Mouse (Mus musculus): ENCODE data around the gene Lactbl1. TPM values are rescaled to one million over a fixed set of nuclear protein-coding genes. Genes with fewer than 3 reads are reported as not detected.

Gene Lactbl1
- total RNA-seq, 2 experiments from 2014 or later, result 0.12 TPM; not detected in 1

GRCm38 (mm10) chr4:136637563-136638229 lies 15.3 kb downstream of the Lactbl1 start:
- H3K27ac ChIP-seq, result peak overlapping the region; percentile 74
- peak overlapping the region; percentile 55 for H3K4me3 ChIP-seq
- no peak for TF ChIP-seq CTCF (IDR thresholded peaks at IDR 0.05)
- peak; percentile 78 to 83 for DNase-seq (ENCODE audit: extremely low spot score in 1 of 2, low spot score in 2 of 2)
- intact Hi-C loops (cut with DNase I), result no loop called here

DNA sequence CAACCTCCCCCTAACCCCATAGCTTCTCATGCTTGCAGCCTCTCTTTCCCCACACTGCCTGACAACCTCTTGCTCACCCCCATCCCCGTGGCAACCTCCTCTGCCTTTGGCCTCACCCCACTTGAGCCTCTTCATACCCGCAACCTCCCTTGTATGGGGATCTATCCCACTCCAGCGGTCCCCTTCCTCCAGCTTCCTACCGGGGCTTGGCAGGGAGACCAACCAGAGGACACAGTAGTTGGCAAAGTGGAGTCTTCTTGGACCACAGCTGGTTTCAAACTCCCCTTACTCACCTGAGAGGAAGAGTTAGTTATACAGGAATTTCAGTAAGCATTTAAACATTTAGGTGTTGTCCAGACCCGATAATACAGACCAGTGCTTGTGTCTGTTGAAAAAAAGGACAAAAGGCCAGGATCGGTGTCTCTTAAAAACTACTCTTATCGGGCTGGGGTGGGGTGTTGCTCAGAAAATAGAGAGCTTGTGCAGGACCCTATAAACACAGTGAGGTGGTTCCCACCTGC lies 15.9 kb downstream of the Lactbl1 start:
- H3K4me3 ChIP-seq, result no peak overlapping the region
- DNase-seq (ENCODE audit: extremely low spot score in 1 of 2, low spot score in 2 of 2), result no peak
- no peak overlapping the region for H3K27ac ChIP-seq
- intact Hi-C loops (cut with DNase I), result no loop called here
- no peak for TF ChIP-seq CTCF (IDR thresholded peaks at IDR 0.05)

- intact Hi-C loops (cut with DNase I), result no loop called here
- DNase-seq (ENCODE audit: extremely low spot score in 1 of 2, low spot score in 2 of 2), result no peak
- no peak overlapping the region for H3K4me3 ChIP-seq
- H3K27ac ChIP-seq, result no peak overlapping the region
- no peak for TF ChIP-seq CTCF (IDR thresholded peaks at IDR 0.05)
Measured at GRCm38 (mm10) chr4:136638890-136639289, 16.5 kb downstream of the Lactbl1 start.

DNA sequence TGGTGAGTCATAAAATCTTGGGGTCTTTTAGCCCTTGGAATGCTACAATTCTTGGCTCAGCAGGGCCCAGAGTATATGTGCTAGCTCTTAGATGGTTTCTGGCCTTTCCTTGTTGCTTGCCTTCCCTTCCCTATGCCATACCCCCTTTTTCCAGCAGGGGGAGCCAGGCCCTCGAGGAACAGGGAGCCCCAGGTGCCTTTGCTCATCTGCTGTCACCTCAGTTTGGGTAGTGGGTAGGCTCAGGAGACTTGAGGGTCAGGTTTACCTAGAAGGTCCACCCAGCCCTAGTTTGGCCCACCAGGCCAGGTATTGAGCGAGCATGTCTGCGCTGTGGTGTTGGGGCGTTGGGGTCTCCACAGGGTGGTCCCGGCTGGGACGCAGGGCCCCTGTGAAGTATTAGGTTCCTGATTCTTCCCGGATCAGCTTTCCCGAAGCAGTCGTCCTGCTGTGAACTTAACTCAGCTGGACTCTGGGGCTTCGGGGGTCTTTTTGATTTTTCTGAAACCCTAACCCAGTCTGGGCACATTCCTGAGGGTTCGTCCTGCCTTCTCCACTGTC lies 26.6 kb downstream of the Lactbl1 start:
- H3K27ac ChIP-seq, result no peak overlapping the region
- peak; percentile 96 for TF ChIP-seq CTCF (IDR thresholded peaks at IDR 0.05)
- intact Hi-C loops (cut with DNase I), result loop anchor here (5.0 kb wide), 1 partner anchor 423 kb away; no protein-coding TSS in a partner anchor
- DNase-seq (ENCODE audit: extremely low spot score in 1 of 2, low spot score in 2 of 2), result peak; percentile 82 to 91
- H3K4me3 ChIP-seq, result no peak overlapping the region

- no peak for TF ChIP-seq CTCF (IDR thresholded peaks at IDR 0.05)
- DNase-seq (ENCODE audit: extremely low spot score in 1 of 2, low spot score in 2 of 2), result no peak
- Histone ChIP-seq H3K27ac (no peak overlapping the region), H3K4me3 (no peak overlapping the region)
- intact Hi-C loops (cut with DNase I), result loop anchor here (5.0 to 10.0 kb wide), 3 partner anchors 328 to 655 kb away; no protein-coding TSS in a partner anchor
Measured at GRCm38 (mm10) chr4:136649480-136650196, 27.2 kb downstream of the Lactbl1 start.

DNA sequence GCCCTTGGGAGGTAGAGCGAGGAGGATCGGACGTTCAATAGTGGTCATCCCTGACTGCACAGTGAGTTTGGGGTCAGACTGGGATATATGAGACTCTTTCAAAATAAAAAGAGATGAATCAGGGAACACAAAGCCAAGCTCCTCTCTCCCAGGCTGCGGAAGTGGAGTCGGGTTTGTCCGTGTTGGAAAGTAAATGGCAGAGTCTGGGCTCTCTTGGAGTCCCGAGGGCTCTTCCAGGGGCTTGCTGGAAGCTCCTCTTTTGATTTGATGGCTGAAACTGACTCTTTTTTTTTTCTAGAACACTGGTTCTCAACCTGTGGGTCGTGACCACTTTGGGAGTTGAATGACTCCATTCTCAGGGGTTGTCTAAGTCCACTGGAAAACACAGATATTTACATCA lies 27.8 kb downstream of the Lactbl1 start:
- Histone ChIP-seq H3K27ac (no peak overlapping the region), H3K4me3 (no peak overlapping the region)
- intact Hi-C loops (cut with DNase I), result loop anchor here (5.0 to 10.0 kb wide), 2 partner anchors 327 to 655 kb away; no protein-coding TSS in a partner anchor
- no peak for TF ChIP-seq CTCF (IDR thresholded peaks at IDR 0.05)
- no peak for DNase-seq (ENCODE audit: extremely low spot score in 1 of 2, low spot score in 2 of 2)

DNA sequence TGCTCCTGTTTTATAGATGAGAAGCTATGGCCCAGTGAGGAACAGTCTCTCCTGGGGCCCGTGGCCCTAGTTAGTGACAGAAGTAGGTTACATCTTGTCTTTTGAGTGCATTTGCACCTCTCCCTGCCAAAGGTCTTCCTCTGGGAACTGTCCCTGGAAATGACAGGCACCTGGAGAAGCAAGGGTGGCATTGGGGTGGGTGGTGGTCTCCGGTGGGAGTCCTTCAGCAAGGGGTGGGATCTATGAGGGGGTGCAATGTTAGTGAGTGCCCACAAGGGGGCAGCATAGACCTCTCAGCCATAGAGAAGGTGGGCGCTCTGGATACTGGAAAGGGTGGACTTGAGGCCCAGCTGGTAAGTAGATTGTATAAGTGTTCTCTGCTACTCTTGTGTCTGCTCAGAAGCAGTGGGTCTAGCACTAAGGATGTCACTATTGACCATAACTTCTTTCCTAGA lies 29.0 kb downstream of the Lactbl1 start:
- H3K4me3 ChIP-seq, result no peak overlapping the region
- TF ChIP-seq CTCF (IDR thresholded peaks at IDR 0.05), result peak; percentile 91
- DNase-seq (ENCODE audit: extremely low spot score in 1 of 2, low spot score in 2 of 2), result peak in 1 of 2 experiments; percentile 39
- intact Hi-C loops (cut with DNase I), result loop anchor here (5.0 to 10.0 kb wide), 2 partner anchors 326 to 653 kb away; no protein-coding TSS in a partner anchor
- H3K27ac ChIP-seq, result peak overlapping the region; percentile 24; the same call in 1 of the 2 replicates

DNA sequence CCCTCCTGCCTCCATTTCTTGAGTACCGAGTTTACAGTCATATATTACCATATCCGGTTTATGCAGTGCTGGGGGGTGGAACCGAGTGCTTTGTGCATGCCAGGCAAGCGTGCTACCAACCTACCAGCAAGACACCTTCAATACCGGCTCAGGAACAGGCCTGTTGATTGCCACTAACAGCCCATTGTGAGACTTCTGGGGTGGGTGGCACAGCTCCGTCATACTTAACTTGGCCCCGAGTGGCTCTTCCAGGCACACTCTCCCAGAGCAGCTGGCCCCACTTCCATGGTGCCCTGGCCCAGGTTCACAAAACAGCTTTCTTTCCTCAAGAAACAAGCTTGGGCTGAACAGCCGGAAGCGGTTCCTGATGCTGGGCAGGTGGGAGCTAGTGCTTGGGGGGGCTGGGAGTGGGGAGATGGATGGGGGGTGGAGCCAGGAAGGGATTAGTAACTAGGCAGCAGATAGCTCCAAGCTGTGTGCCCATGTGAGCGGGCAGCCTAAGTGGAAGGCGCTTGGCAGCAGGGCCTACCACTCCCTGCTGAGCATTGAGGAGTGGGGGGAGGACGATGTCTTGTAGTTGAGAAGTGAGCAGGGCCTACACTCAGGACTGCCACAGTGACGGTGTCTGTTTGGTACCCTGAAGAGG lies 29.6 kb downstream of the Lactbl1 start:
- TF ChIP-seq CTCF (IDR thresholded peaks at IDR 0.05), result no peak
- peak overlapping the region; percentile 32 for H3K27ac ChIP-seq
- no peak for DNase-seq (ENCODE audit: extremely low spot score in 1 of 2, low spot score in 2 of 2)
- intact Hi-C loops (cut with DNase I), result loop anchor here (1.0 to 10.0 kb wide), 3 partner anchors 224 to 653 kb away; no protein-coding TSS in a partner anchor
- H3K4me3 ChIP-seq, result no peak overlapping the region

DNA sequence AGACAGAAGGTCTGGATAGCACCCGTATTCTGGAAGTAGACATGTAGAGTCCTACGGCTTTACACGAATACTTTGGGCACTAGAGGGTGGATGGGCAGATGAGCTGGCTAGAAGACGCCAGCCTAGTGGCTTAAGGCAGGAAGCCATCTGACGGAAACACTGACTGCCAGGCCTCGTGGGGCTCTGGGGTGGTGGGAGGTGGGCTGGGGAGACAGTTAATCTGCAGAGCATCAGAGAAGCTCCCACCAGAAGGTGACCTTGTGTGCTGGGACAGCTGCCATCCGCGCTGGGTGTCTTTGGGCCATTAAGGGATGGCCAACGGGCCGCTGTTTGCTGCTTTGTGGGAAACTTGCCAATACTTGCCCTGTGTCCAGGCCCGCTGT lies 30.1 kb downstream of the Lactbl1 start:
- TF ChIP-seq CTCF (IDR thresholded peaks at IDR 0.05), result no peak; the same call in 1 of the 2 replicates
- Histone ChIP-seq H3K4me3 (no peak overlapping the region), H3K27ac (peak overlapping the region; percentile 32; the same call in 1 of the 2 replicates)
- intact Hi-C loops (cut with DNase I), result loop anchor here (1.0 to 10.0 kb wide), 3 partner anchors 224 to 652 kb away; no protein-coding TSS in a partner anchor
- no peak for DNase-seq (ENCODE audit: extremely low spot score in 1 of 2, low spot score in 2 of 2)

DNA sequence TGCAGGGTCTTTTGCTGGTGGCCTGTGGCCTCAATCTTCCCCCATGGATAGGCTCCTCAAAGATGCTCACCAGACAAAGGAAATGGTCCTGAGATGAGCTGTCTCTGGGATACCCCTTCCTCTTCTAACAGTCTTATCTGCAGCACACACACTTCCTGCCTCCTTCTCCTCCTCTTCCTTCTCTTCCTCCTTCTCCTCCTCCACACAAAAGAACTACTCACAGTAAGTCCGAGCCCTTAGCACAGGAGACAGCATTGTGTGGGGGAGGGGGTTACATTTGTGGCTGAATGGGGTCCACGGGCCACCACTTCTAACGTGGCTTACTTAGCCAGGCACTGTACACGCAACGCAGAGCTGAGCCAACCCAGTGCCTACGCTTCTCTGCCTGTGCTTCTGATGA lies 30.6 kb downstream of the Lactbl1 start:
- no peak for DNase-seq (ENCODE audit: extremely low spot score in 1 of 2, low spot score in 2 of 2)
- Histone ChIP-seq H3K27ac (no peak overlapping the region), H3K4me3 (no peak overlapping the region)
- intact Hi-C loops (cut with DNase I), result loop anchor here (5.0 to 10.0 kb wide), 2 partner anchors 324 to 652 kb away; no protein-coding TSS in a partner anchor
- TF ChIP-seq CTCF (IDR thresholded peaks at IDR 0.05), result no peak

- H3K27ac ChIP-seq, result no peak overlapping the region
- intact Hi-C loops (cut with DNase I), result loop anchor here (5.0 to 10.0 kb wide), 2 partner anchors 324 to 651 kb away; no protein-coding TSS in a partner anchor
- TF ChIP-seq CTCF (IDR thresholded peaks at IDR 0.05), result no peak
- no peak for DNase-seq (ENCODE audit: extremely low spot score in 1 of 2, low spot score in 2 of 2)
- no peak overlapping the region for H3K4me3 ChIP-seq
Measured at GRCm38 (mm10) chr4:136653692-136654234, 31.3 kb downstream of the Lactbl1 start.

All from left cerebral cortex, adult 2 months (tissue).